Mouse (Mus musculus) embryonic facial prominence, embryonic 13.5 days (tissue): ENCODE data around the gene Rpl35a. TPM values are rescaled to one million over a fixed set of nuclear protein-coding genes. Genes with fewer than 3 reads are reported as not detected.

Experiments
- ATAC-seq: fragments of 200-750 bp; cut with Nextera tagmentation; 2 replicates; pipeline ENCODE4 v1.8.0; 2017; ENCODE audit warnings: low read depth; ENCODE audit not compliant: insufficient number of reproducible peaks, insufficient read depth, low FRiP score, low TSS enrichment
- H3K27ac ChIP-seq: fragments of 300-500 bp; sonication (generic); 2 replicates; pipeline ENCODE4 v1.5.1; 2015; ENCODE audit warnings: moderate library complexity, mild to moderate bottlenecking, inconsistent platforms
- H3K27me3 ChIP-seq: fragments of 300-500 bp; sonication (generic); 2 replicates; pipeline ENCODE4 v1.6.1; 2015; ENCODE audit warnings: mild to moderate bottlenecking, inconsistent platforms
- H3K36me3 ChIP-seq: fragments of 300-500 bp; sonication (generic); 2 replicates; pipeline ENCODE4 v1.6.1; 2015; ENCODE audit warnings: mild to moderate bottlenecking, inconsistent platforms
- H3K4me1 ChIP-seq: fragments of 300-500 bp; sonication (generic); 2 replicates; pipeline ENCODE4 v1.6.1; 2015; ENCODE audit warnings: inconsistent platforms
- H3K4me2 ChIP-seq: fragments of 300-500 bp; sonication (generic); 2 replicates; pipeline ENCODE4 v1.6.1; 2015; ENCODE audit warnings: moderate library complexity, mild to moderate bottlenecking, inconsistent platforms
- H3K4me3 ChIP-seq: fragments of 300-500 bp; sonication (generic); 2 replicates; pipeline ENCODE4 v1.5.1; 2015; ENCODE audit warnings: mild to moderate bottlenecking, inconsistent platforms
- H3K9ac ChIP-seq: fragments of 300-500 bp; sonication (generic); 2 replicates; pipeline ENCODE4 v1.6.1; 2015; ENCODE audit warnings: mild to moderate bottlenecking, inconsistent platforms
- H3K9me3 ChIP-seq: fragments of 300-500 bp; sonication (generic); 2 replicates; pipeline ENCODE4 v1.6.1; 2016; ENCODE audit warnings: inconsistent platforms
- WGBS: fragments of 180-500 bp; shearing (Covaris S2); methylation state at CpG from one replicate; pipeline ENCODE4 v1.1.7; 2015; ENCODE audit warnings: mixed read lengths; 5-methylcytosine and 5-hydroxymethylcytosine counted together
- microRNA counts: library from miRNA; unstranded; fragments of <30 nt; microRNA quantifications from one replicate; lab custom pipeline; 2016
- microRNA-seq: library from miRNA; unstranded; fragments of <30 nt; microRNA quantifications from one replicate; pipeline ENCODE4, GENCODE M21; 2016
- polyA plus RNA-seq: library from polyadenylated mRNA; unstranded; fragments of >200 nt; fragmentation: Nextera tagmentation; extraction: Ambion mirVana; gene quantifications from 2 replicates; pipeline ENCODE4 v1.2.1, GENCODE M21; 2015

Gene Rpl35a
- polyA plus RNA-seq, 1 experiment from 2014 or later, result 1,031 TPM

- Histone ChIP-seq H3K36me3 (peaks cover 4% of the 10 kb centered on the region), H3K9ac (no peak overlapping the region), H3K9me3 (no peaks in the 10 kb centered on the region), H3K4me1 (peaks cover 5% of the 10 kb centered on the region; the same call in 1 of the 2 replicates), H3K4me2 (no peak overlapping the region), H3K27ac (no peak overlapping the region), H3K4me3 (no peak overlapping the region), H3K27me3 (no peaks in the 10 kb centered on the region)
- ATAC-seq, result no peak
- WGBS, result 83% methylated on average over 6 of the region's 6 CpGs
These were observed 16.8 kb downstream of the Rpl35a start for GRCm38 (mm10) chr16:33072871-33073557.

DNA sequence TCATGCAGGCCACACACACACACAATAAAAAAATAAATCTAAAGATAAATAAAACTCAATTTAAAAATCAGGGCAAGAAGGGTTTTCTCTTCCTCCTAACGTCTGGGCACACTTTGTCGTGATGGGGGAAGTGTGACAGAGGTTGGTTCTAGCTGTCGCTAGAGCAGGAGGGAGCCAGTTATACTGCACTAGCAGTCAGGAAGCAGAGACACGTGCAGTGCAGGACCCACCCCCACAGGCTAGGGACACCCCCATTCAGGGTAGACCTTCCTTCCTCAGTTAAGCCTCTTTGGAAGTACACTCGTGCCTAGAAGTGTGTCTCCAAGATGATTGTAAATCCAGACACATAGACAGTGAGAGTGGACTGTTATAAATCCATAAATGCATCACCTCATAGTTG, 18.7 kb downstream of the Rpl35a start:
- peaks cover 5% of the 10 kb centered on the region; the same call in 1 of the 2 replicates for H3K4me1 ChIP-seq
- H3K36me3 ChIP-seq, result peaks cover 1% of the 10 kb centered on the region; the same call in 1 of the 2 replicates
- no peak overlapping the region for H3K9ac ChIP-seq
- no peak for ATAC-seq
- no peak overlapping the region for H3K4me2 ChIP-seq
- H3K27me3 ChIP-seq, result no peaks in the 10 kb centered on the region
- H3K9me3 ChIP-seq, result no peaks in the 10 kb centered on the region
- H3K27ac ChIP-seq, result no peak overlapping the region
- H3K4me3 ChIP-seq, result no peak overlapping the region
- 55% methylated on average over 5 of the region's 5 CpGs for WGBS

DNA sequence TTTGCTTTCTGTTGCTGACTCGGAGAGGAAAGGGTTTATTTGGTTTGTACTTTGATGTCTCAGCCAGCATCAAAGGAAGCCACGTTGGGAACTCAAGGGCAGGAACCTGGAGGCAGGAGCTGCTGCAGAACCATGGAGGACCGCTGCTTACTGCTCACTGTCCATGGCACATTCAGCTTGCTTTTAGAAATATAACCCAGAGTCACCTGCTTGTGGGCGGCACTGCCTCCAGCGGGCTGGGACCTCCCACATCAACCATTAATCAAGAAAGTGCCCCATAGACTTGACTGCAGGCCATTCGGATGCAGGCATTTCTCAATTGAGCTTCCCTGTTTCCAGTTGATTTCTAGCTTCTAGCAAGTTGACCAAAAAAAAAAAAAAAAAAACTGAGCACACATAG, 19.8 kb downstream of the Rpl35a start:
- WGBS, result 70% methylated on average over 6 of the region's 6 CpGs
- Histone ChIP-seq H3K36me3 (peaks cover under 1% of the 10 kb centered on the region; the same call in 1 of the 2 replicates), H3K4me2 (no peak overlapping the region), H3K9me3 (no peaks in the 10 kb centered on the region), H3K4me3 (no peak overlapping the region), H3K27ac (no peak overlapping the region), H3K9ac (no peak overlapping the region), H3K4me1 (peaks cover 5% of the 10 kb centered on the region; the same call in 1 of the 2 replicates), H3K27me3 (no peaks in the 10 kb centered on the region)
- no peak for ATAC-seq

DNA sequence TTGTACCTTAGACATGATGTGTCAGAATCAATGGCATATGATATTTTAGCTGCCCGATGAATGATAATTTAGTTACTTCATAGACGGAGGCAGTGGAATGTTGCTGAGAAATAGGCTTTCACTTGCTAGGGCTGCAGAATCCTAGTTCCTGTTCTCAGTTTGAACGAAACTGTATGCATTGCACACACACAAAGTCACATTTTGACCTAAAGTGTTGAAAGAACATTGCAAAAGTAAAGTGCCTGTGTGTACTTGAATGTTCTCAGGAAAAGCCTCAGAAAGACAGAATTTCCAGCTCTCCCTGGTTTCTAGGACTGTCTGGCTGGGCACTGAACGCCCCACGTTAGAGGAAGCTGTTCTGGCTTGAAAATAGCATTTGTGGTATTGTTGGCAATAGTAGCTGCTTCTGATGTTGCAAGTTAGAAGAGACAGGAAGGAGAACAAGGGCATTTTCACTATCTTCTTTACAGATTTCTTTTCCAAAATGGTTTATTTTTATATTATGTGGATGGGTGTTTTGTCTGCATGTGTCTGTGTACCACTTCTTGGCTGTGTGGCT, 20.9 kb downstream of the Rpl35a start:
- H3K27ac ChIP-seq, result no peak overlapping the region
- no peak overlapping the region for H3K4me3 ChIP-seq
- H3K9ac ChIP-seq, result no peak overlapping the region
- peaks cover 5% of the 10 kb centered on the region; the same call in 1 of the 2 replicates for H3K4me1 ChIP-seq
- WGBS, result 87% methylated on average over 5 of the region's 5 CpGs
- H3K27me3 ChIP-seq, result no peaks in the 10 kb centered on the region
- peaks cover 4% of the 10 kb centered on the region for H3K36me3 ChIP-seq
- no peaks in the 10 kb centered on the region for H3K9me3 ChIP-seq
- H3K4me2 ChIP-seq, result no peak overlapping the region
- ATAC-seq, result no peak

DNA sequence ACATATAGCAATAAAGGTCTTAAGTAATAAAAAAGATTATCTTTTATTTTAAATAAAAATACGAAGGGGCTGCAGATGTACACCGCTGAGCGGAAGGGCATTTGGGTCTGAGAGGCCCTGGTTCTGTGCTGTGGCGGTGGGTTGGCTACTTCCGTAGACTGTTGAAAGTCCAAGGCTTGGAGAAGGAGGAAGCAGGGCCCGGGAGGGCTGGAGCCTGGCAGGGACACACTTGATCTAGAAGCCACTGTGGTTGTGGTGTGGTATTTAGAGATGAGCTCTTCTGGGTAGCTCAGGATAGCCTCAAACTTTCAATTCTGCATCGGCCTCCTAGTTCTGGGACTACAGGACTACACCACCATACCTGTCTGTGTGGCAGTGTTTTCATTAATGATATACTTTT, 23.8 kb downstream of the Rpl35a start:
- Histone ChIP-seq H3K27me3 (no peaks in the 10 kb centered on the region), H3K9ac (no peak overlapping the region), H3K27ac (no peak overlapping the region), H3K36me3 (peaks cover 12% of the 10 kb centered on the region), H3K4me1 (no peaks in the 10 kb centered on the region), H3K9me3 (no peaks in the 10 kb centered on the region), H3K4me3 (no peak overlapping the region), H3K4me2 (no peak overlapping the region)
- 95% methylated on average over 7 of the region's 7 CpGs for WGBS
- ATAC-seq, result no peak

- Histone ChIP-seq H3K9ac (no peak overlapping the region), H3K27ac (no peak overlapping the region), H3K4me2 (no peak overlapping the region), H3K4me1 (no peaks in the 10 kb centered on the region), H3K9me3 (no peaks in the 10 kb centered on the region), H3K36me3 (peaks cover 12% of the 10 kb centered on the region), H3K27me3 (no peaks in the 10 kb centered on the region), H3K4me3 (no peak overlapping the region)
- ATAC-seq, result no peak
- 87% methylated on average over 6 of the region's 6 CpGs for WGBS
These were observed 26.7 kb downstream of the Rpl35a start for GRCm38 (mm10) chr16:33082951-33083350.

DNA sequence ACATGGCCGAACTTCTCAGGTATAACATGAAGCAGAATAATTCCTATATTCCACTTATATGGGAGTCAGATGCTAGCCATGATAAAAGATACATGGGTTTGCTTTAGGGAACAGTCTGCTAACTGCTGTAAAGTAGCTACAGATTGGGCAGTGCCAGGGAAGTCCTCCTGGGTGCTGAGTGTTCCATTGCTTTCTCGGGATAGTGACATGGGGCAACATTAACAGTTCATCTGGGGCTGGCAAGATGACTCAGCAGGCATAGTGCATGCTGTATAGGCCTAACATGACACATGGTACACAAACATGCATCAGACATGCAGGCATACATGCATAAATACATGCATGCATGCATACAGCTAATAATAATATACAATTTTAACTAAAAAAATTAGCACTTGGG, 27.7 kb downstream of the Rpl35a start:
- Histone ChIP-seq H3K4me1 (no peaks in the 10 kb centered on the region), H3K36me3 (peaks cover 12% of the 10 kb centered on the region), H3K27me3 (no peaks in the 10 kb centered on the region), H3K9ac (no peak overlapping the region), H3K4me2 (no peak overlapping the region), H3K27ac (no peak overlapping the region), H3K9me3 (no peaks in the 10 kb centered on the region), H3K4me3 (no peak overlapping the region)
- WGBS, result 90% methylated on average over 2 of the region's 2 CpGs
- ATAC-seq, result no peak

GRCm38 (mm10) chr16:33085666-33086065, 29.4 kb downstream of the Rpl35a start:
- no peak overlapping the region for H3K4me3 ChIP-seq
- no peaks in the 10 kb centered on the region for H3K27me3 ChIP-seq
- no peak overlapping the region for H3K4me2 ChIP-seq
- ATAC-seq, result no peak
- no peaks in the 10 kb centered on the region for H3K9me3 ChIP-seq
- WGBS, result 84% methylated on average over 8 of the region's 8 CpGs
- H3K36me3 ChIP-seq, result peaks cover 15% of the 10 kb centered on the region
- H3K9ac ChIP-seq, result no peak overlapping the region
- no peak overlapping the region for H3K27ac ChIP-seq
- no peaks in the 10 kb centered on the region for H3K4me1 ChIP-seq

MicroRNAs within 50 kb of the gene (microRNA counts, 519-probe panel; counts per million panel counts)
- microRNA mmu-miR-1947 (lab: Ali Mortazavi, UCI), result 236 counts per million, percentile 44 among the panel's probes with 10 or more counts

Small RNA genes lying within 50 kb of the gene (microRNA-seq; reads per million reads assigned to microRNA genes)
- gene Gm22231 (not detected), gene Mir1947 (4.8 reads per million, percentile 18 among the genes with 10 or more reads in this experiment)

Other genes with a start within 250 kb of the Rpl35a start
- gene Smbd1, start 246.0 kb upstream of the Rpl35a start, polyA plus RNA-seq, result not detected in 2 replicates
- gene Fyttd1, start 179.0 kb upstream of the Rpl35a start, polyA plus RNA-seq, result 108 and 114 TPM in 2 replicates
- 16.0 and 20.3 TPM in 2 replicates for gene Rubcn, start 178.7 kb upstream of the Rpl35a start, polyA plus RNA-seq
- 32.7 and 34.1 TPM in 2 replicates for gene Lrch3, start 142.4 kb upstream of the Rpl35a start, polyA plus RNA-seq
- 2.1 and 4.0 TPM in 2 replicates for gene Iqcg, start 235 bp upstream of the Rpl35a start, polyA plus RNA-seq
- gene Lmln, start 6.1 kb downstream of the Rpl35a start, polyA plus RNA-seq, result 1.4 and 3.9 TPM in 2 replicates
- gene Osbpl11, start 128.6 kb downstream of the Rpl35a start, polyA plus RNA-seq, result 17.2 and 17.8 TPM in 2 replicates
- gene Snx4, start 195.0 kb downstream of the Rpl35a start, polyA plus RNA-seq, result 82.7 and 94.7 TPM in 2 replicates